Mouse (Mus musculus): Measurements from ENCODE around the gene Calhm5.

Gene Calhm5

GRCm38 (mm10) chr10:34070999-34071492, 25.3 kb downstream of the Calhm5 start:
- no peak for DNase-seq (ENCODE audit: low spot score in 2 of 2)

- no peak for DNase-seq (ENCODE audit: low spot score in 2 of 2)
Observed at GRCm38 (mm10) chr10:34069606-34070005, 26.7 kb downstream of the Calhm5 start.

DNA sequence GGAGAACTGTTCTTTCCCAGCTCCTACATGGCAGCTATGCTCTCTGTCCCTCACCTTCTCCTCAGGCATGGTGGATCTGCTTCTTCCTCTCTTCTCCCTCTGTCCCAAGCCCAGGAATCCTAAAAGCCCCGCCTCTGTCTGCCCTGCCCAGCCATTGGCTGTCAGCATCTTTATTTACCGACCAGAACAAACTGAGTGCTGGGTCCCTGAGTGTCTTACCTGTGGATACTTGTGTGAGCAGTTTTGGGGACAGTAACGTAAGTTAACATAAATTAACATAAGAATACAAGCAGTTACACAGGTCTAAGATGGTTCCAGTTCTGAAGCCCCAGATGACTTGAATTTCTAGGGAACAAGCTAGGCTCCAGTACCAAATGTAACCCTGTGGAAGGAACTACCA, 29.7 kb downstream of the Calhm5 start:
- DNase-seq (ENCODE audit: low spot score in 2 of 2) = no peak

GRCm38 (mm10) chr10:34053987-34054386, 42.3 kb downstream of the Calhm5 start:
- DNase-seq (ENCODE audit: low spot score in 2 of 2) = no peak

DNA sequence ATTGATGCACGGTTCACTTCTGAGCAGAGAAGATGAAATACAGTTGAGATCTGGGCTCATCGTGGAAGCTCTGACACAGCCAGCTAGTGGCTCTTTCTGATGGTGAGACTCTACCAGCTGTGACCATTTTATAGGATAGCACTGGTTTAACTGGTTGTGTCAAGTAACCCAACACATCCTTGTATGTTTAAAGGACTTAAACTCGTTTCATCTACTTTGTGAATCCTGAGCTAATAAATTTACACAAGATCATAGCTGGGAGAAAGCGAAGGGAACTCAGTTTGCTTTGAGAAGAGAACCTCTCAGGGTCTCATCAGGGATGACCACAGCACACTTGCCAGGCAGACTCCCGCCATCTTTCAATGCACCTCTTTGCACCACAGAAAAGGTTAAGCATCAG, 52.1 kb downstream of the Calhm5 start, which contains the start of gene Calhm4:
Gene Calhm4 (minus strand): TSS at position 101 of the 400 bp plus-strand sequence.
- DNase-seq (ENCODE audit: low spot score in 2 of 2) = no peak
